Mouse (Mus musculus): ENCODE measurements around the gene Lrsam1.

DNA sequence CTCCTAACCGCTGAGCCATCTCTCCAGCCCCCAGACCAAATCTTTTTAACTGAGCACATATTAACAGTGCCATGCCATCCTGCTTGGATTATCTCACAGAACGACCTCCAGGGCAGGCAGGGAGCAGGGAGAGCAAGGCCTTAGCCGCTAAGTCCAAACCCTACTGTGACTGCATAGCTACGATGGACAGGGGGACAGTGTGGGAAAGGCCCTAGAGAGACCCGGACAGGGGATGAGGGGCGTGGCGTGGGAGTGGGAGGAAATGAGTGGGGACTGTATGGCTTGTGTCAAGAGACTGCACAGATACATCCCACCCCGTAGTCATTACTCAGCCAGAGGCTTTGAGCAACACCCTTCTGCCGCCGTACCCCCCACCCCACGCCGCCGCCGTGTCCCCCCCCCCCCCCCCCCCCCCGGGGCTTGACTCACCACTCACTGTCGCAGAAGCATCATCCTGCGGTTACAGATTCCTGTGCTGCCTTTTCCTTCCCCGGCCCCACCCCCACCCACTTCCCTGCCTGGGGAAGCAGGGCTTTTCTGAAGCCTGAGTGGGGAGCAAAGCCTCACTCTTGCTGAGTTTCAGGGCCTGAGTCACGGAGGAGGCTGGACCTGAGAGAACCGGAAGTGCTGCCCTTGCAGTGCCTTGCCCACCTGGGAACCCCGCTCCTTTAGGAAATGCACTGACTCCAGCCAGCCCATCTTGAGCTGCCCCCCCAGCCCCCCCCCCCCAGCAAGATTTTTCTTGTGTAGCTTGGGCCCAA is 79.0 kb downstream of the Lrsam1 start:
- TF ChIP-seq CTCF (IDR thresholded peaks at IDR 0.05; ENCODE audit: control insufficient read depth, insufficient read depth, low read length) (0 out of 2 replicates have a peak, but pooled peaks have one; percentile 1), POLR2A (IDR thresholded peaks at IDR 0.05; ENCODE audit: borderline replicate concordance, control insufficient read depth, low read depth, low read length) (no peak)
